10 mouse cellular contexts compared by ENCODE assay signal in genomic region chr8:94996899-94997856, GRCm38 (mm10). TPM values are rescaled to one million over a fixed set of nuclear protein-coding genes. Genes with fewer than 3 reads are reported as not detected.
DNase-seq lines count a peak whose midpoint lies in the region; ATAC-seq and TF ChIP-seq lines count a peak whose summit lies in the region.
"Had no signal": no experiment of that assay in that cellular context is flagged by ENCODE, and none has a peak within 500 bp of the region (broad histone marks: within the 10 kb centered on the region; RNA-seq: fewer than 3 reads in every experiment).

No protein-coding gene starts in this region.

- ATAC-seq in liver, embryonic 12.5 days, result no peak
- ATAC-seq in embryonic facial prominence, embryonic 12.5 days (ENCODE audit: insufficient number of reproducible peaks, insufficient read depth, low FRiP score, low TSS enrichment), result no peak
- no peak for ATAC-seq in hindbrain, postnatal 0 days
- ATAC-seq in neural tube, embryonic 15.5 days (ENCODE audit: low FRiP score), result peak; percentile 18

- peak; percentile 48 for TF ChIP-seq CTCF in hindbrain, postnatal 0 days (IDR thresholded peaks at IDR 0.05; ENCODE audit: low read depth)

- no peak for DNase-seq in liver
- DNase-seq in hindbrain, postnatal 0 days (ENCODE audit: low spot score), result peak; percentile 69
- no peak for DNase-seq in thymus, postnatal 25 days
- no peak for DNase-seq in layer of hippocampus, adult 11-12 months (ENCODE audit: low spot score)
- no peak for DNase-seq in Muller cell, postnatal 12 days (ENCODE audit: inconsistent ontology term)
- DNase-seq: heart, postnatal 10 days had no signal

- peaks cover 100% of the 10 kb centered on the region for H3K4me1 ChIP-seq in liver, embryonic 12.5 days
- peaks cover 27% of the 10 kb centered on the region for H3K4me1 ChIP-seq in embryonic facial prominence, embryonic 12.5 days
- H3K4me1 ChIP-seq in hindbrain, postnatal 0 days (ENCODE audit: insufficient read depth, low read length), result peaks cover 80% of the 10 kb centered on the region
- H3K4me1 ChIP-seq in neural tube, embryonic 15.5 days, result peaks cover 94% of the 10 kb centered on the region

- H3K4me3 ChIP-seq in liver, embryonic 12.5 days, result no peak overlapping the region
- no peak overlapping the region for H3K4me3 ChIP-seq in embryonic facial prominence, embryonic 12.5 days
- H3K4me3 ChIP-seq in hindbrain, postnatal 0 days (ENCODE audit: low read length), result peak overlapping the region; percentile 39
- H3K4me3 ChIP-seq in neural tube, embryonic 15.5 days (replicated peaks), result peak overlapping the region; percentile 40
- H3K4me3 ChIP-seq: lung, embryonic 15.5 days had no signal

- H3K36me3 ChIP-seq in liver, embryonic 12.5 days, result peaks cover 80% of the 10 kb centered on the region
- no peaks in the 10 kb centered on the region for H3K36me3 ChIP-seq in embryonic facial prominence, embryonic 12.5 days
- H3K36me3 ChIP-seq in hindbrain, postnatal 0 days (ENCODE audit: insufficient read depth, low read length), result no peaks in the 10 kb centered on the region
- no peaks in the 10 kb centered on the region for H3K36me3 ChIP-seq in neural tube, embryonic 15.5 days
- H3K36me3 ChIP-seq: lung, embryonic 15.5 days had no signal

- no peaks in the 10 kb centered on the region for H3K27me3 ChIP-seq in liver, embryonic 12.5 days (replicated peaks)
- H3K27me3 ChIP-seq in embryonic facial prominence, embryonic 12.5 days, result 0 out of 2 replicates have a peak, but pooled peaks cover 4% of the 10 kb centered on the region
- no peaks in the 10 kb centered on the region for H3K27me3 ChIP-seq in hindbrain, postnatal 0 days (ENCODE audit: insufficient read depth, low read length)
- no peaks in the 10 kb centered on the region for H3K27me3 ChIP-seq in neural tube, embryonic 15.5 days (replicated peaks)
- H3K27me3 ChIP-seq: lung, embryonic 15.5 days had no signal

- no peak overlapping the region for H3K4me2 ChIP-seq in liver, embryonic 12.5 days
- peak overlapping the region; percentile 34; the same call in 1 of the 2 replicates for H3K4me2 ChIP-seq in embryonic facial prominence, embryonic 12.5 days (replicated peaks)
- H3K4me2 ChIP-seq in hindbrain, postnatal 0 days (ENCODE audit: low read depth, low read length), result peak overlapping the region; percentile 68
- peak overlapping the region; percentile 61 for H3K4me2 ChIP-seq in neural tube, embryonic 15.5 days
- H3K4me2 ChIP-seq: lung, embryonic 15.5 days had no signal

- H3K9ac ChIP-seq in liver, embryonic 12.5 days, result no peak overlapping the region
- H3K9ac ChIP-seq in embryonic facial prominence, embryonic 12.5 days, result no peak overlapping the region
- H3K9ac ChIP-seq in hindbrain, postnatal 0 days (replicated peaks; ENCODE audit: low read length), result peak overlapping the region; percentile 62
- peak overlapping the region; percentile 53 for H3K9ac ChIP-seq in neural tube, embryonic 15.5 days (replicated peaks)
- H3K9ac ChIP-seq: lung, embryonic 15.5 days had no signal

- peak overlapping the region; percentile 71; the same call in 1 of the 2 replicates for H3K27ac ChIP-seq in liver, embryonic 12.5 days
- H3K27ac ChIP-seq in embryonic facial prominence, embryonic 12.5 days, result no peak overlapping the region
- peak overlapping the region; percentile 95 for H3K27ac ChIP-seq in hindbrain, postnatal 0 days
- peak overlapping the region; percentile 91 for H3K27ac ChIP-seq in neural tube, embryonic 15.5 days (replicated peaks)

- 61% methylated on average over 6 of the region's 6 CpGs for WGBS in liver, embryonic 12.5 days (ENCODE audit: insufficient replicate concordance)
- 62% methylated on average over 6 of the region's 6 CpGs for WGBS in embryonic facial prominence, embryonic 12.5 days
- 19% methylated on average over 6 of the region's 6 CpGs for WGBS in hindbrain, postnatal 0 days
- 31% methylated on average over 6 of the region's 6 CpGs for WGBS in neural tube, embryonic 15.5 days

- no peaks in the 10 kb centered on the region for H3K9me3 ChIP-seq in liver, embryonic 12.5 days (replicated peaks)
- no peaks in the 10 kb centered on the region for H3K9me3 ChIP-seq in embryonic facial prominence, embryonic 12.5 days
- H3K9me3 ChIP-seq in hindbrain, postnatal 0 days (ENCODE audit: low read length), result no peaks in the 10 kb centered on the region
- H3K9me3 ChIP-seq in neural tube, embryonic 15.5 days (replicated peaks), result no peaks in the 10 kb centered on the region
- H3K9me3 ChIP-seq: lung, embryonic 15.5 days had no signal

RNA-seq across cellular contexts. Expression of gene Adgrg3, which starts 20.3 kb away (rescaled TPM):
- 7.9 and 8.7 TPM in 2 replicates for polyA plus RNA-seq in liver, embryonic 12.5 days (2016; fragmentation: Nextera tagmentation; extraction: Ambion mirVana)
- 2.9 and 3.9 TPM in 2 replicates for polyA plus RNA-seq in embryonic facial prominence, embryonic 12.5 days (2016; fragmentation: Nextera tagmentation; extraction: Ambion mirVana)
- total RNA-seq in hindbrain, postnatal 0 days (2014; rRNA removed), result 1.3 TPM in 2 replicates
- polyA plus RNA-seq in hindbrain, postnatal 0 days (2015; fragmentation: Nextera tagmentation; extraction: Ambion mirVana), result 0.52 and 0.54 TPM in 2 replicates
- polyA plus RNA-seq in neural tube, embryonic 15.5 days (2015; fragmentation: Nextera tagmentation; extraction: Ambion mirVana), result 0.95 and 4.7 TPM in 2 replicates

RNA-seq across cellular contexts. Expression of gene Adgrg1, which starts 22.6 kb away (rescaled TPM):
- 78.5 and 80.9 TPM in 2 replicates for polyA plus RNA-seq in liver, embryonic 12.5 days (2016; fragmentation: Nextera tagmentation; extraction: Ambion mirVana)
- 22.3 and 28.2 TPM in 2 replicates for polyA plus RNA-seq in embryonic facial prominence, embryonic 12.5 days (2016; fragmentation: Nextera tagmentation; extraction: Ambion mirVana)
- 236 and 284 TPM in 2 replicates for total RNA-seq in hindbrain, postnatal 0 days (2014; rRNA removed)
- 105 TPM in 2 replicates for polyA plus RNA-seq in hindbrain, postnatal 0 days (2015; fragmentation: Nextera tagmentation; extraction: Ambion mirVana)
- 80.9 and 96.9 TPM in 2 replicates for polyA plus RNA-seq in neural tube, embryonic 15.5 days (2015; fragmentation: Nextera tagmentation; extraction: Ambion mirVana)

RNA-seq across cellular contexts. Expression of gene Drc7, which starts 57.7 kb away (rescaled TPM):
- polyA plus RNA-seq in liver, embryonic 12.5 days (2016; fragmentation: Nextera tagmentation; extraction: Ambion mirVana), result 0.14 and 0.37 TPM in 2 replicates
- 0.17 TPM in 1 of 2 replicates, not detected in the other for polyA plus RNA-seq in embryonic facial prominence, embryonic 12.5 days (2016; fragmentation: Nextera tagmentation; extraction: Ambion mirVana)
- total RNA-seq in hindbrain, postnatal 0 days (2014; rRNA removed), result 2.9 and 3.6 TPM in 2 replicates
- 3.0 and 3.3 TPM in 2 replicates for polyA plus RNA-seq in hindbrain, postnatal 0 days (2015; fragmentation: Nextera tagmentation; extraction: Ambion mirVana)
- 1.2 and 1.8 TPM in 2 replicates for polyA plus RNA-seq in neural tube, embryonic 15.5 days (2015; fragmentation: Nextera tagmentation; extraction: Ambion mirVana)
- total RNA-seq: heart, postnatal 10 days had no signal

Comparison
In these comparisons a context has a peak if more than half of its experiments do, and no peak if none do; other contexts are left out.
1. H3K4me3 ChIP-seq: peak in hindbrain, postnatal 0 days (single experiment) and neural tube, embryonic 15.5 days (single experiment); none in liver, embryonic 12.5 days (single experiment) and embryonic facial prominence, embryonic 12.5 days (single experiment).
2. H3K9ac ChIP-seq: peak in hindbrain, postnatal 0 days (single experiment) and neural tube, embryonic 15.5 days (single experiment); none in liver, embryonic 12.5 days (single experiment) and embryonic facial prominence, embryonic 12.5 days (single experiment).